ENCODE assay signal across 9 mouse cellular contexts in genomic region chr12:30890067-30890466, GRCm38 (mm10). TPM values are rescaled to one million over a fixed set of nuclear protein-coding genes. Genes with fewer than 3 reads are reported as not detected.
DNase-seq lines count a peak whose midpoint lies in the region; ATAC-seq and TF ChIP-seq lines count a peak whose summit lies in the region.
"Had no signal": no experiment of that assay in that cellular context is flagged by ENCODE, and none has a peak within 500 bp of the region (broad histone marks: within the 10 kb centered on the region; RNA-seq: fewer than 3 reads in every experiment).

No protein-coding gene starts in this region.

- no peak overlapping the region for H3K4me2 ChIP-seq in liver, postnatal 0 days (ENCODE audit: low read depth, low read length)
- no peak overlapping the region for H3K4me2 ChIP-seq in neural tube, embryonic 15.5 days
- H3K4me2 ChIP-seq: heart, embryonic 15.5 days had no signal

- DNase-seq in gastrocnemius, adult 18-20 months (ENCODE audit: low spot score): peak; percentile 55
- no peak for DNase-seq in gastrocnemius, postnatal 25 days
- peak; percentile 80 for DNase-seq in adipocyte (ENCODE audit: low spot score)
- DNase-seq in embryo, embryonic 11 days: peak; percentile 83
- DNase-seq in layer of hippocampus, adult 11-12 months (ENCODE audit: low spot score): peak; percentile 82
- peak; percentile 62 for DNase-seq in liver, postnatal 0 days

- peaks cover 17% of the 10 kb centered on the region for H3K27me3 ChIP-seq in liver, postnatal 0 days (ENCODE audit: insufficient read depth, low read length)
- peaks cover 16% of the 10 kb centered on the region for H3K27me3 ChIP-seq in neural tube, embryonic 15.5 days (replicated peaks)

- 33% methylated on average over 5 of the region's 5 CpGs for WGBS in liver, postnatal 0 days (ENCODE audit: insufficient replicate concordance)
- WGBS in neural tube, embryonic 15.5 days: 41% methylated on average over 5 of the region's 5 CpGs

- peak; percentile 67 to 74; a peak in 3 of 4 replicates for ATAC-seq in hematopoietic stem cell, adult 5-6 weeks (replicated peaks in 1 of 2; ENCODE audit: insufficient read depth in 1 of 2, low FRiP score in 2 of 2, low TSS enrichment in 1 of 2, low read depth in 1 of 2, poor library complexity in 2 of 2, severe bottlenecking in 2 of 2)
- ATAC-seq in liver, postnatal 0 days: no peak
- peak; percentile 73 for ATAC-seq in neural tube, embryonic 15.5 days (ENCODE audit: low FRiP score)

- TF ChIP-seq EP300 in liver, postnatal 0 days (IDR thresholded peaks at IDR 0.05; ENCODE audit: low read depth): no peak

- peaks cover 12% of the 10 kb centered on the region; the same call in 1 of the 2 replicates for H3K36me3 ChIP-seq in liver, postnatal 0 days (replicated peaks; ENCODE audit: insufficient read depth, low read length)
- H3K36me3 ChIP-seq in neural tube, embryonic 15.5 days: peaks cover 8% of the 10 kb centered on the region
- H3K36me3 ChIP-seq: heart, embryonic 15.5 days had no signal

- H3K9ac ChIP-seq in liver, postnatal 0 days (replicated peaks): no peak overlapping the region
- no peak overlapping the region for H3K9ac ChIP-seq in neural tube, embryonic 15.5 days (replicated peaks)
- H3K9ac ChIP-seq: heart, embryonic 15.5 days had no signal

- no peaks in the 10 kb centered on the region for H3K9me3 ChIP-seq in liver, postnatal 0 days (ENCODE audit: low read length)
- no peaks in the 10 kb centered on the region for H3K9me3 ChIP-seq in neural tube, embryonic 15.5 days (replicated peaks)
- H3K9me3 ChIP-seq: heart, embryonic 15.5 days had no signal

- H3K4me1 ChIP-seq in liver, postnatal 0 days (ENCODE audit: insufficient read depth): no peaks in the 10 kb centered on the region
- H3K4me1 ChIP-seq in neural tube, embryonic 15.5 days: peaks cover under 1% of the 10 kb centered on the region; the same call in 1 of the 2 replicates
- H3K4me1 ChIP-seq: heart, embryonic 15.5 days had no signal

- no peak overlapping the region for H3K4me3 ChIP-seq in liver, postnatal 0 days (ENCODE audit: low read depth, low read length)
- H3K4me3 ChIP-seq in neural tube, embryonic 15.5 days (replicated peaks): no peak overlapping the region
- H3K4me3 ChIP-seq: heart, embryonic 15.5 days had no signal

- H3K27ac ChIP-seq in liver, postnatal 0 days (ENCODE audit: low read depth): no peak overlapping the region
- no peak overlapping the region for H3K27ac ChIP-seq in neural tube, embryonic 15.5 days (replicated peaks)
- H3K27ac ChIP-seq: heart, embryonic 15.5 days had no signal

- TF ChIP-seq CTCF in liver, postnatal 0 days (IDR thresholded peaks at IDR 0.05; ENCODE audit: low read depth): peak; percentile 88

RNA-seq across cellular contexts. Expression of gene Alkal2, which starts 5.9 kb away (rescaled TPM):
- 1 to 10 TPM in 1 of 2 experiments, under 1 TPM in 1; 0.83 to 1.9 TPM for total RNA-seq in gastrocnemius, adult 18-20 months (2021)
- under 1 TPM; 0.46 to 0.95 TPM for total RNA-seq in gastrocnemius, postnatal 25 days (2021)
- not detected in 2 replicates for total RNA-seq in hematopoietic stem cell, adult 5-6 weeks (2017)
- polyA plus RNA-seq in liver, postnatal 0 days (2015; fragmentation: Nextera tagmentation; extraction: Ambion mirVana): not detected in 2 replicates
- 1.6 and 1.7 TPM in 2 replicates for polyA plus RNA-seq in neural tube, embryonic 15.5 days (2015; fragmentation: Nextera tagmentation; extraction: Ambion mirVana)

RNA-seq across cellular contexts. Expression of gene Acp1, which starts 21.3 kb away (rescaled TPM):
- 10 to 100 TPM; 31.1 to 36.5 TPM for total RNA-seq in gastrocnemius, adult 18-20 months (2021)
- total RNA-seq in gastrocnemius, postnatal 25 days (2021): 10 to 100 TPM; 32.1 to 33.6 TPM
- total RNA-seq in hematopoietic stem cell, adult 5-6 weeks (2017): 76.4 and 82.5 TPM in 2 replicates
- 164 and 171 TPM in 2 replicates for polyA plus RNA-seq in liver, postnatal 0 days (2015; fragmentation: Nextera tagmentation; extraction: Ambion mirVana)
- 100 and 114 TPM in 2 replicates for polyA plus RNA-seq in neural tube, embryonic 15.5 days (2015; fragmentation: Nextera tagmentation; extraction: Ambion mirVana)

RNA-seq across cellular contexts. Expression of gene Sh3yl1, which starts 21.4 kb away (rescaled TPM):
- total RNA-seq in gastrocnemius, adult 18-20 months (2021): 1 to 10 TPM in 1 of 2 experiments, under 1 TPM in 1; 0.59 to 1.1 TPM
- 1 to 10 TPM in 1 of 2 experiments, under 1 TPM in 1; 0.83 to 1.1 TPM for total RNA-seq in gastrocnemius, postnatal 25 days (2021)
- total RNA-seq in hematopoietic stem cell, adult 5-6 weeks (2017): 2.4 and 2.6 TPM in 2 replicates
- 16.1 and 16.9 TPM in 2 replicates for polyA plus RNA-seq in liver, postnatal 0 days (2015; fragmentation: Nextera tagmentation; extraction: Ambion mirVana)
- polyA plus RNA-seq in neural tube, embryonic 15.5 days (2015; fragmentation: Nextera tagmentation; extraction: Ambion mirVana): 44.7 and 48.6 TPM in 2 replicates
